Mouse (Mus musculus) lung, embryonic 14.5 days (tissue): Measurements from ENCODE around the gene Gm17124. TPM values are rescaled to one million over a fixed set of nuclear protein-coding genes. Genes with fewer than 3 reads are reported as not detected.
"Not testable (repeated sequence)": the region's sequence is repeated elsewhere in the genome, so short reads cannot be mapped to it uniquely, and the experiment has no call there.

Experiments
- ATAC-seq: fragments of 200-750 bp; cut with Nextera tagmentation; 2 replicates; pipeline ENCODE4 v1.8.0; 2017; ENCODE audit warnings: mild to moderate bottlenecking, moderate TSS enrichment, moderate library complexity; ENCODE audit not compliant: insufficient read depth
- DNase-seq: peaks from one replicate; pipeline ENCODE4 v3.0.0-alpha.2; 2015
- H3K27ac ChIP-seq: fragments of 300-500 bp; sonication (generic); 2 replicates; pipeline ENCODE4 v1.5.1; 2014; ENCODE audit warnings: low read depth, mild to moderate bottlenecking, moderate library complexity
- H3K27me3 ChIP-seq: fragments of 300-500 bp; sonication (generic); 2 replicates; pipeline ENCODE4 v1.6.1; 2014; ENCODE audit warnings: low read length, control low read depth; ENCODE audit not compliant: insufficient read depth
- H3K36me3 ChIP-seq: fragments of 300-500 bp; sonication (generic); 2 replicates; pipeline ENCODE4 v1.6.1; 2014; ENCODE audit warnings: control low read depth; ENCODE audit not compliant: insufficient read depth
- H3K4me1 ChIP-seq: fragments of 300-500 bp; sonication (generic); 2 replicates; pipeline ENCODE4 v1.6.1; 2014; ENCODE audit warnings: antibody characterized with exemption, control low read depth; ENCODE audit not compliant: insufficient read depth
- H3K4me2 ChIP-seq: fragments of 300-500 bp; sonication (generic); 2 replicates; pipeline ENCODE4 v1.6.1; 2014; ENCODE audit warnings: mild to moderate bottlenecking
- H3K4me3 ChIP-seq: fragments of 300-500 bp; sonication (generic); 2 replicates; pipeline ENCODE4 v1.5.1; 2014; ENCODE audit warnings: low read depth, low read length
- H3K9ac ChIP-seq: fragments of 300-500 bp; sonication (generic); 2 replicates; pipeline ENCODE4 v1.6.1; 2014
- H3K9me3 ChIP-seq: fragments of 300-500 bp; sonication (generic); 2 replicates; pipeline ENCODE4 v1.6.1; 2016; ENCODE audit warnings: low read depth, low read length, control low read depth
- WGBS: fragments of 180-500 bp; shearing (Covaris S2); extraction: QIAGEN DNeasy Blood & Tissue Kit; methylation state at CpG from one replicate; pipeline ENCODE4 v1.1.7; 2014; 5-methylcytosine and 5-hydroxymethylcytosine counted together
- microRNA-seq: library from miRNA; unstranded; fragments of <30 nt; microRNA quantifications from one replicate; pipeline ENCODE4, GENCODE M21; 2016; ENCODE audit warnings: borderline number of aligned reads
- polyA plus RNA-seq: library from polyadenylated mRNA; unstranded; fragments of >200 nt; fragmentation: Nextera tagmentation; extraction: Ambion mirVana; gene quantifications from 2 replicates; pipeline ENCODE4 v1.2.1, GENCODE M21; 2014

Gm17124 gene
- not detected in 2 replicates for polyA plus RNA-seq

- not testable (repeated sequence) for H3K4me1 ChIP-seq, H3K9ac ChIP-seq, H3K4me3 ChIP-seq, H3K27ac ChIP-seq, H3K4me2 ChIP-seq, ATAC-seq, H3K36me3 ChIP-seq, DNase-seq, H3K9me3 ChIP-seq, H3K27me3 ChIP-seq
- WGBS = no CpG with 5 or more reads among the region's 3 CpGs
Observed at GRCm38 (mm10) chr14:42599782-42600181, at the start of gene Gm17124. TSS of gene Gm17124 (minus strand) at chr14:42599882.

GRCm38 (mm10) chr14:42641817-42642216 lies 42.1 kb upstream of the Gm17124 start, which contains the start of gene Gm3633:
TSS of gene Gm3633 (minus strand) at chr14:42641917.
- H3K4me3 ChIP-seq, H3K4me1 ChIP-seq: not testable (repeated sequence)
- no CpG with 5 or more reads among the region's 2 CpGs for WGBS

More at GRCm38 (mm10) chr14:42641817-42642216, 42.1 kb upstream of the Gm17124 start, which contains the start of gene Gm3633:
- not testable (repeated sequence) for H3K4me2 ChIP-seq, H3K27me3 ChIP-seq, H3K27ac ChIP-seq, DNase-seq, H3K36me3 ChIP-seq, ATAC-seq, H3K9ac ChIP-seq, H3K9me3 ChIP-seq

Small RNA genes within 50 kb of the gene (microRNA-seq; reads per million reads assigned to microRNA genes)
- gene Gm23620 (not detected), gene Gm25228 (not detected)

Other genes starting within 250 kb of the Gm17124 start
- gene Gm8005, start 160.2 kb downstream of the Gm17124 start, polyA plus RNA-seq = not detected in 2 replicates
- gene Gm8011, start 136.0 kb downstream of the Gm17124 start, polyA plus RNA-seq = not detected in 2 replicates
- not detected in 2 replicates for gene Gm8020, start 97.5 kb downstream of the Gm17124 start, polyA plus RNA-seq
- 0.17 TPM in 1 of 2 replicates, not detected in the other for gene Gm8024, start 75.6 kb downstream of the Gm17124 start, polyA plus RNA-seq
- not detected in 2 replicates for gene Gm3633, start 42.0 kb upstream of the Gm17124 start, polyA plus RNA-seq
- gene Gm10378, start 56.1 kb upstream of the Gm17124 start, polyA plus RNA-seq = not detected in 2 replicates
- not detected in 2 replicates for gene Gm3015, start 168.9 kb upstream of the Gm17124 start, polyA plus RNA-seq
- gene Gm10377, start 198.1 kb upstream of the Gm17124 start, polyA plus RNA-seq = not detected in 2 replicates